Mouse (Mus musculus) neural tube, embryonic 14.5 days (tissue): ENCODE measurements at regions not wholly inside any gene's neighbourhood (a gene's known extent, or its start where the extent isn't known, plus 50 kb on each side); places are given as distances from the start of the nearest gene placed in this dataset.

ENCODE experiments used
- ATAC-seq: fragments of 200-750 bp; cut with Nextera tagmentation; 2 replicates; pipeline ENCODE4 v1.8.0; 2017; ENCODE audit warnings: low read depth, mild to moderate bottlenecking, moderate TSS enrichment, moderate library complexity
- H3K27ac ChIP-seq: fragments of 300-500 bp; sonication (generic); 2 replicates; pipeline ENCODE4 v1.5.1; 2014; ENCODE audit warnings: low read depth, mild to moderate bottlenecking, control low read depth, low read length, moderate library complexity, mixed read lengths
- H3K27me3 ChIP-seq: fragments of 300-500 bp; sonication (generic); 2 replicates; pipeline ENCODE4 v1.6.1; 2014; ENCODE audit warnings: low read length; ENCODE audit not compliant: control insufficient read depth, insufficient read depth
- H3K36me3 ChIP-seq: fragments of 300-500 bp; sonication (generic); 2 replicates; pipeline ENCODE4 v1.6.1; 2014; ENCODE audit warnings: low read length, mixed read lengths; ENCODE audit not compliant: control insufficient read depth, insufficient read depth
- H3K4me1 ChIP-seq: fragments of 300-500 bp; sonication (generic); 2 replicates; pipeline ENCODE4 v1.6.1; 2014; ENCODE audit warnings: low read length; ENCODE audit not compliant: control insufficient read depth, insufficient read depth
- H3K4me2 ChIP-seq: fragments of 300-500 bp; sonication (generic); 2 replicates; pipeline ENCODE4 v1.6.1; 2014; ENCODE audit warnings: mild to moderate bottlenecking, low read depth, low read length, control low read depth
- H3K4me3 ChIP-seq: fragments of 300-500 bp; sonication (generic); 2 replicates; pipeline ENCODE4 v1.5.1; 2014; ENCODE audit warnings: low read depth, low read length, control low read depth, mixed read lengths
- H3K9ac ChIP-seq: fragments of 300-500 bp; sonication (generic); replicated peaks from 2 replicates; pipeline ENCODE4 v1.6.1; 2014; ENCODE audit warnings: low read depth, mild to moderate bottlenecking, control low read depth, low read length, mixed read lengths
- H3K9me3 ChIP-seq: fragments of 300-500 bp; sonication (generic); 2 replicates; pipeline ENCODE4 v1.6.1; 2016; ENCODE audit warnings: low read length; ENCODE audit not compliant: control insufficient read depth
- WGBS: fragments of 180-500 bp; shearing (Covaris S2); extraction: QIAGEN DNeasy Blood & Tissue Kit; methylation state at CpG from one replicate; pipeline ENCODE4 v1.1.7; 2014; 5-methylcytosine and 5-hydroxymethylcytosine counted together

GRCm38 (mm10) chr10:45848654-45849053 is 271.0 kb downstream of the Hace1 start:
- ATAC-seq = no peak
- no peaks in the 10 kb centered on the region for H3K4me1 ChIP-seq
- no peak overlapping the region for H3K9ac ChIP-seq
- H3K27ac ChIP-seq = no peak overlapping the region
- H3K27me3 ChIP-seq = no peaks in the 10 kb centered on the region
- no peak overlapping the region for H3K4me2 ChIP-seq
- 96% methylated on average over 2 of the region's 2 CpGs for WGBS
- H3K9me3 ChIP-seq = no peaks in the 10 kb centered on the region
- no peak overlapping the region for H3K4me3 ChIP-seq
- no peaks in the 10 kb centered on the region for H3K36me3 ChIP-seq

GRCm38 (mm10) chr10:45849841-45850240 is 272.2 kb downstream of the Hace1 start:
- H3K4me1 ChIP-seq = no peaks in the 10 kb centered on the region
- no peaks in the 10 kb centered on the region for H3K27me3 ChIP-seq
- 95% methylated on average over 1 of the region's 1 CpGs for WGBS
- H3K27ac ChIP-seq = no peak overlapping the region
- no peak for ATAC-seq
- H3K9me3 ChIP-seq = no peaks in the 10 kb centered on the region
- no peaks in the 10 kb centered on the region for H3K36me3 ChIP-seq
- H3K4me2 ChIP-seq = no peak overlapping the region
- H3K4me3 ChIP-seq = no peak overlapping the region
- no peak overlapping the region for H3K9ac ChIP-seq

- 38% methylated on average over 6 of the region's 6 CpGs for WGBS
- Histone ChIP-seq H3K9ac (no peak overlapping the region), H3K27ac (no peak overlapping the region), H3K36me3 (no peaks in the 10 kb centered on the region), H3K9me3 (no peaks in the 10 kb centered on the region), H3K4me1 (no peaks in the 10 kb centered on the region), H3K4me3 (no peak overlapping the region), H3K27me3 (no peaks in the 10 kb centered on the region), H3K4me2 (no peak overlapping the region)
- peak; percentile 61; the same call in 1 of the 2 replicates for ATAC-seq
Observed at GRCm38 (mm10) chr10:45850625-45851024, 273.0 kb downstream of the Hace1 start.

- WGBS = 59% methylated on average over 5 of the region's 5 CpGs
- Histone ChIP-seq H3K4me3 (no peak overlapping the region), H3K36me3 (no peaks in the 10 kb centered on the region), H3K4me1 (no peaks in the 10 kb centered on the region), H3K27me3 (no peaks in the 10 kb centered on the region), H3K4me2 (no peak overlapping the region), H3K9ac (no peak overlapping the region), H3K9me3 (no peaks in the 10 kb centered on the region), H3K27ac (no peak overlapping the region)
- ATAC-seq = no peak
Observed at GRCm38 (mm10) chr10:45852688-45853087, 275.1 kb downstream of the Hace1 start.

- no peaks in the 10 kb centered on the region for H3K4me1 ChIP-seq
- H3K4me3 ChIP-seq = no peak overlapping the region
- no peak overlapping the region for H3K4me2 ChIP-seq
- no peak for ATAC-seq
- no peak overlapping the region for H3K27ac ChIP-seq
- H3K36me3 ChIP-seq = no peaks in the 10 kb centered on the region
- no peak overlapping the region for H3K9ac ChIP-seq
- no peaks in the 10 kb centered on the region for H3K27me3 ChIP-seq
- 71% methylated on average over 3 of the region's 3 CpGs for WGBS
- no peaks in the 10 kb centered on the region for H3K9me3 ChIP-seq
Observed at GRCm38 (mm10) chr10:45855514-45855913, 277.9 kb downstream of the Hace1 start.

GRCm38 (mm10) chr10:45859137-45859536 is 281.5 kb downstream of the Hace1 start:
- 74% methylated on average over 3 of the region's 3 CpGs for WGBS
- Histone ChIP-seq H3K36me3 (no peaks in the 10 kb centered on the region), H3K27me3 (no peaks in the 10 kb centered on the region), H3K4me3 (no peak overlapping the region), H3K4me1 (no peaks in the 10 kb centered on the region), H3K9ac (no peak overlapping the region), H3K27ac (no peak overlapping the region), H3K4me2 (no peak overlapping the region), H3K9me3 (no peaks in the 10 kb centered on the region)
- no peak for ATAC-seq

GRCm38 (mm10) chr10:45859909-45860308 is 282.3 kb downstream of the Hace1 start:
- no peak overlapping the region for H3K4me2 ChIP-seq
- H3K4me1 ChIP-seq = no peaks in the 10 kb centered on the region
- H3K9ac ChIP-seq = no peak overlapping the region
- no peak overlapping the region for H3K27ac ChIP-seq
- no peaks in the 10 kb centered on the region for H3K27me3 ChIP-seq
- no peaks in the 10 kb centered on the region for H3K9me3 ChIP-seq
- ATAC-seq = no peak
- no peaks in the 10 kb centered on the region for H3K36me3 ChIP-seq
- WGBS = 61% methylated on average over 4 of the region's 4 CpGs
- H3K4me3 ChIP-seq = no peak overlapping the region

GRCm38 (mm10) chr10:45860696-45861095 is 283.1 kb downstream of the Hace1 start:
- Histone ChIP-seq H3K4me1 (no peaks in the 10 kb centered on the region), H3K36me3 (no peaks in the 10 kb centered on the region), H3K9me3 (no peaks in the 10 kb centered on the region), H3K4me3 (no peak overlapping the region), H3K4me2 (no peak overlapping the region), H3K9ac (no peak overlapping the region), H3K27ac (no peak overlapping the region), H3K27me3 (no peaks in the 10 kb centered on the region)
- WGBS = 75% methylated on average over 4 of the region's 4 CpGs
- no peak for ATAC-seq

- H3K4me3 ChIP-seq = no peak overlapping the region
- no peaks in the 10 kb centered on the region for H3K27me3 ChIP-seq
- no peak for ATAC-seq
- no peak overlapping the region for H3K9ac ChIP-seq
- WGBS = 51% methylated on average over 4 of the region's 4 CpGs
- H3K27ac ChIP-seq = no peak overlapping the region
- no peaks in the 10 kb centered on the region for H3K36me3 ChIP-seq
- no peaks in the 10 kb centered on the region for H3K4me1 ChIP-seq
- H3K4me2 ChIP-seq = no peak overlapping the region
- no peaks in the 10 kb centered on the region for H3K9me3 ChIP-seq
Observed at GRCm38 (mm10) chr10:45865793-45866192, 288.2 kb downstream of the Hace1 start.

- no peak for ATAC-seq
- no peaks in the 10 kb centered on the region for H3K4me1 ChIP-seq
- H3K9ac ChIP-seq = no peak overlapping the region
- H3K36me3 ChIP-seq = no peaks in the 10 kb centered on the region
- H3K4me2 ChIP-seq = no peak overlapping the region
- no peaks in the 10 kb centered on the region for H3K27me3 ChIP-seq
- H3K4me3 ChIP-seq = no peak overlapping the region
- 67% methylated on average over 3 of the region's 3 CpGs for WGBS
- no peaks in the 10 kb centered on the region for H3K9me3 ChIP-seq
- no peak overlapping the region for H3K27ac ChIP-seq
Observed at GRCm38 (mm10) chr10:45866860-45867259, 289.2 kb downstream of the Hace1 start.
